Comparison of ENCODE assay signal across 8 mouse cellular contexts in genomic region chr9:107975399-107976386, GRCm38 (mm10). TPM values are rescaled to one million over a fixed set of nuclear protein-coding genes. Genes with fewer than 3 reads are reported as not detected.
DNase-seq lines count a peak whose midpoint lies in the region; ATAC-seq and TF ChIP-seq lines count a peak whose summit lies in the region.

Gene Uba7 (plus strand): TSS chr9:107975505.

- peak within 1 kb of the TSS; percentile 77 for H3K9ac ChIP-seq in heart, embryonic 11.5 days (ENCODE audit: low read depth, low read length)

- no peak for TF ChIP-seq CTCF in layer of hippocampus, adult 2 months (conservative IDR thresholded peaks at IDR 0.05)

- peaks cover 9% of the 10 kb centered on the region for H3K36me3 ChIP-seq in heart, embryonic 11.5 days (ENCODE audit: control insufficient read depth, insufficient read depth, low read length)

- DNase-seq in layer of hippocampus, adult 2 months (ENCODE audit: low spot score in 2 of 2), result no peak
- DNase-seq in layer of hippocampus, adult 18-20 months (ENCODE audit: low spot score in 2 of 2), result no peak
- no peak for DNase-seq in adrenal gland, postnatal 25 days
- DNase-seq in kidney, postnatal 25 days, result peak; percentile 35 to 50
- DNase-seq in left cerebral cortex, postnatal 14 days (ENCODE audit: low spot score in 2 of 2), result no peak
- DNase-seq in cerebellum, adult 11-12 months, result no peak

- H3K4me2 ChIP-seq in heart, embryonic 11.5 days, result peak within 1 kb of the TSS; percentile 73

- no peaks in the 10 kb centered on the region for H3K9me3 ChIP-seq in heart, embryonic 11.5 days (replicated peaks; ENCODE audit: control insufficient read depth, low read length)

- intact Hi-C loops in left cerebral cortex, postnatal 14 days (cut with DNase I), result no loop called here

- peaks cover 57% of the 10 kb centered on the region for H3K4me1 ChIP-seq in heart, embryonic 11.5 days (ENCODE audit: control insufficient read depth, insufficient read depth, low read length)

- ATAC-seq in heart, embryonic 11.5 days (replicated peaks; ENCODE audit: insufficient number of reproducible peaks, low FRiP score, low TSS enrichment), result peak; percentile 72
- peak; percentile 62 for ATAC-seq in megakaryocyte-erythroid progenitor cell, adult 5-6 weeks (replicated peaks; ENCODE audit: low FRiP score, low TSS enrichment, poor library complexity, severe bottlenecking)

- H3K27ac ChIP-seq in layer of hippocampus, adult 2 months, result peak within 1 kb of the TSS; percentile 61
- H3K27ac ChIP-seq in heart, embryonic 11.5 days (ENCODE audit: low read depth, low read length), result peak within 1 kb of the TSS; percentile 97

- no peaks in the 10 kb centered on the region for H3K27me3 ChIP-seq in heart, embryonic 11.5 days (ENCODE audit: control insufficient read depth, insufficient read depth, low read length)

- 44% methylated on average over 12 of the region's 12 CpGs for WGBS in heart, embryonic 11.5 days (ENCODE audit: insufficient replicate concordance)

- H3K4me3 ChIP-seq in layer of hippocampus, adult 2 months, result peak within 1 kb of the TSS; percentile 17; the same call in 1 of the 2 replicates
- H3K4me3 ChIP-seq in heart, embryonic 11.5 days (ENCODE audit: low read depth, low read length), result peak within 1 kb of the TSS; percentile 47

RNA-seq across cellular contexts. Expression of gene Uba7, which starts in this region (rescaled TPM):
- 1 to 10 TPM; 5.4 to 5.7 TPM for total RNA-seq in layer of hippocampus, adult 2 months (2021)
- 1 to 10 TPM; 5.1 to 5.9 TPM for total RNA-seq in layer of hippocampus, adult 18-20 months (2021)
- 19.0 and 22.2 TPM in 2 replicates for total RNA-seq in adrenal gland, postnatal 25 days (2021)
- polyA plus RNA-seq in heart, embryonic 11.5 days (2014; fragmentation: Nextera tagmentation; extraction: Ambion mirVana), result 43.9 and 47.8 TPM in 2 replicates
- total RNA-seq in megakaryocyte-erythroid progenitor cell, adult 5-6 weeks (2014; fragmentation: Nextera tagmentation), result 111 and 114 TPM in 2 replicates
- 17.7 and 30.3 TPM in 2 replicates for total RNA-seq in megakaryocyte-erythroid progenitor cell, adult 5-6 weeks (2017)
- 1 to 10 TPM; 3.6 to 4.2 TPM for total RNA-seq in left cerebral cortex, postnatal 14 days (2021)

Comparison
In these comparisons a context has a peak if more than half of its experiments do, and no peak if none do; other contexts are left out.
1. DNase-seq: peak in kidney, postnatal 25 days (2 of 2); none in layer of hippocampus, adult 2 months (0 of 2), layer of hippocampus, adult 18-20 months (0 of 2), adrenal gland, postnatal 25 days (single experiment), left cerebral cortex, postnatal 14 days (0 of 2) and cerebellum, adult 11-12 months (single experiment).